Mouse (Mus musculus) neural tube, embryonic 12.5 days (tissue): Measurements from ENCODE around the gene Arhgef1. TPM values are rescaled to one million over a fixed set of nuclear protein-coding genes. Genes with fewer than 3 reads are reported as not detected.
A peak's percentile ranks its signal among the peaks of the same experiment; 100 is the strongest.

Source experiments
- ATAC-seq: fragments of 200-750 bp; cut with Nextera tagmentation; 2 replicates; pipeline ENCODE4 v1.8.0; 2017; ENCODE audit warnings: low read depth, mild to moderate bottlenecking, moderate TSS enrichment, moderate library complexity; ENCODE audit not compliant: low FRiP score
- H3K27ac ChIP-seq: fragments of 300-500 bp; sonication (generic); 2 replicates; pipeline ENCODE4 v1.5.1; 2016
- H3K27me3 ChIP-seq: fragments of 300-500 bp; sonication (generic); replicated peaks from 2 replicates; pipeline ENCODE4 v1.6.1; 2016; ENCODE audit warnings: mild to moderate bottlenecking
- H3K36me3 ChIP-seq: fragments of 300-500 bp; sonication (generic); 2 replicates; pipeline ENCODE4 v1.6.1; 2016; ENCODE audit warnings: mild to moderate bottlenecking
- H3K4me1 ChIP-seq: fragments of 300-500 bp; sonication (generic); 2 replicates; pipeline ENCODE4 v1.6.1; 2016
- H3K4me2 ChIP-seq: fragments of 300-500 bp; sonication (generic); replicated peaks from 2 replicates; pipeline ENCODE4 v1.6.1; 2016; ENCODE audit warnings: mild to moderate bottlenecking
- H3K4me3 ChIP-seq: fragments of 300-500 bp; sonication (generic); 2 replicates; pipeline ENCODE4 v1.5.1; 2016
- H3K9ac ChIP-seq: fragments of 300-500 bp; sonication (generic); 2 replicates; pipeline ENCODE4 v1.6.1; 2016; ENCODE audit warnings: mild to moderate bottlenecking
- H3K9me3 ChIP-seq: fragments of 300-500 bp; sonication (generic); 2 replicates; pipeline ENCODE4 v1.6.1; 2016; ENCODE audit warnings: mild to moderate bottlenecking
- WGBS: fragments of 180-500 bp; shearing (Covaris S2); methylation state at CpG from one replicate; pipeline ENCODE4 v1.1.7; 2016; 5-methylcytosine and 5-hydroxymethylcytosine counted together
- polyA plus RNA-seq: library from polyadenylated mRNA; unstranded; fragments of >200 nt; fragmentation: Nextera tagmentation; extraction: Ambion mirVana; gene quantifications from 2 replicates; pipeline ENCODE4 v1.2.1, GENCODE M21; 2016

Gene Arhgef1
- polyA plus RNA-seq, 1 experiment from 2014 or later: 89.5 TPM

GRCm38 (mm10) chr7:24882416-24883199 lies 20.1 kb upstream of the Arhgef1 start:
- H3K36me3 ChIP-seq: peaks cover 20% of the 10 kb centered on the region
- H3K4me1 ChIP-seq: peaks cover 23% of the 10 kb centered on the region
- H3K4me2 ChIP-seq: no peak overlapping the region
- 0 out of 2 replicates have a peak, but pooled peaks cover 3% of the 10 kb centered on the region for H3K27me3 ChIP-seq
- 93% methylated on average over 9 of the region's 9 CpGs for WGBS
- H3K9me3 ChIP-seq: no peaks in the 10 kb centered on the region
- H3K4me3 ChIP-seq: no peak overlapping the region
- H3K27ac ChIP-seq: no peak overlapping the region
- no peak overlapping the region for H3K9ac ChIP-seq
- ATAC-seq: no peak

DNA sequence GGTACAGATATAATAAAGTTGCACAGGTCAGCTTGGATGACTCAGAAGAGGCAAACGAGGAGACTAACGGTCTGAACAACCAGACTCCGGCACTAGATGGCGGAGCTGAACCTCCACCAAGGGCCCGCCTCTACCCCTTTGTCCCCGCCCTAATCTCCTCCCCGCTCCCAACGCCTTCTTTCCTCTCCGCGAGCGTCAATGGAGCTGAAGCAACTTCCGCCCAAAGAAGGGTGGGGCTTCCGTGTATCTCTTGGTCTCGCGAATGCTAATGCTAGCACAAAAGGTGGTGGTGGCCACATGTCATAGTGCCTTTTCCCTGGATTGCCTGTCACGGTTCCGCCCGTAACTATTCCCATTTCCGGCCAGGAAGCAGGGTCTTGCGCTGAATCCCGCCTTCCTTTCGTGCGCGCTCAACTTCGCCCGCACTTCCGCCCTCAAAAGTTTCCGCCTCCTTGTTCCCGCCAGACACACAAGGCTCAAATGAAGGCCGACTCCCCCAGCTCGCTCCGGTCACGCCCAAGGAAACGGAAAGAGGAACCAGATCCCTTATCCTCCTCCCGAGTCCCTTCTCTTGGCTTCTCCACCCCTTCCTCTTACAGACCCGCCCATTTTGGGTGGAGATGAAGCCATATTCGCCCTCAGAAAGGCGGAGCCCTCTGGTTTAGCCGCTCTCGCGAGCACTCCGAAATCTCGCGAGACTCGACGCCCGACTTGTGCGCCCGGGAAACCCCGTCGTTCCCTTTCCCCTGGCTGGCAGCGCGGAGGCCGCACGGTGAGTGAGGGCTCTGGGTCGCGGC lies 18.6 kb upstream of the Arhgef1 start, which contains the start of gene Rps19:
Gene Rps19, plus strand, starts transcription at position 476 of the 797 bp plus-strand sequence.
- 0 out of 2 replicates have a peak, but pooled peaks cover 3% of the 10 kb centered on the region for H3K27me3 ChIP-seq
- H3K4me3 ChIP-seq: peak within 1 kb of the TSS; percentile 98
- under 1% methylated on average over 57 of the region's 57 CpGs for WGBS
- peaks cover 23% of the 10 kb centered on the region for H3K4me1 ChIP-seq
- peak within 1 kb of the TSS; percentile 77 for H3K4me2 ChIP-seq
- peak within 1 kb of the TSS; percentile 100 for H3K9ac ChIP-seq
- peaks cover 35% of the 10 kb centered on the region for H3K36me3 ChIP-seq
- no peaks in the 10 kb centered on the region for H3K9me3 ChIP-seq
- H3K27ac ChIP-seq: peak within 1 kb of the TSS; percentile 72; the same call in 1 of the 2 replicates
- peak; percentile 92 for ATAC-seq

DNA sequence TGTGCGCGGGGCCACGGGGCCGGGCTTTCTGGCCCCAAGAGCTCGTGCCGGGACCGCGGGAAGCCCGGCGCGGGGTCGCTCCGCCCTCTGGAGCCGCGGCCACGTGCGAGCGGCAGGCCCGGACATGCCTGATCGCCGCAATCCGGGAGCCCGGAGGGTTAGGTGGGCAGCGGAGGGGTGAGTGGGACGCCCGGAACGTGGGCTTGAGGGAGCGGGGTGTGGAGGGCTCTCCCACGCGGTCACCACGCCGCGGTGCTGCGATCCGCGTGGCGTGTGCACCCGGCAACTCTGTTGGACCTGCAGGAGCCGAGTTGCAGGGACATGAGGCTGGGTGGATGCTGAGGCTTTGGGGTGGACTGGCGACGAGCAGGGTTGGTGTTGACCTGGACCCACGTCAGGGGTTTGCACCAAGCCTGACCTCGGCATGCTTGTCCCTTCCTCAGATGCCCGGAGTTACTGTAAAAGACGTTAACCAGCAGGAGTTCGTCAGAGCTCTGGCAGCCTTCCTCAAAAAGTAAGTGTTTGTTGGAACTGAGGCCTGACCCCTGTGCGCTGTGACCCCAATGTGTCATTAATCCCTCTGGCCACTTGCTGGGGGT lies 17.9 kb upstream of the Arhgef1 start:
- Histone ChIP-seq H3K27ac (no peak overlapping the region), H3K36me3 (peaks cover 42% of the 10 kb centered on the region), H3K4me2 (peak overlapping the region; percentile 77), H3K4me1 (peaks cover 23% of the 10 kb centered on the region), H3K9ac (peak overlapping the region; percentile 100), H3K27me3 (no peaks in the 10 kb centered on the region), H3K4me3 (peak overlapping the region; percentile 98), H3K9me3 (no peaks in the 10 kb centered on the region)
- ATAC-seq: peak; percentile 5
- WGBS: under 1% methylated on average over 47 of the region's 47 CpGs

- WGBS: 48% methylated on average over 12 of the region's 12 CpGs
- Histone ChIP-seq H3K27ac (no peak overlapping the region), H3K4me1 (peaks cover 23% of the 10 kb centered on the region), H3K9me3 (no peaks in the 10 kb centered on the region), H3K27me3 (no peaks in the 10 kb centered on the region), H3K4me3 (peak overlapping the region; percentile 98), H3K36me3 (peaks cover 48% of the 10 kb centered on the region), H3K9ac (peak overlapping the region; percentile 100), H3K4me2 (peak overlapping the region; percentile 77)
- ATAC-seq: no peak
These were observed 17.0 kb upstream of the Arhgef1 start for GRCm38 (mm10) chr7:24885468-24886307.

DNA sequence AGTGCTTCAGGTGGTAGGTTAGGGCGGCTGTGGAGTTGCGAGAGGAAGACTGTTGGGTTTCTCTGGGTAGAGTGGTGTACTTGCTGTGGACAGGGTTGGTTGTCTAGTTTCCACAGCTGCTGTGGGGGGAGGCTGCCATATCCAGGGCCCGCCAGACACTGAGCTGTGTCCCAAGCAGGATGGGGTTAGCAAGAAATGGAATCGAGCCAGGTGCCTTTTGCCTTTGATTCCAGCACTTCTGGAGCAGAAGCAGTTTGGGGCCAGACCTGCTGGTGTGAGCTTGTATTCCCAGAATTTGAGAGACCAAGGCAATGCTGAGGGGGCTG lies 16.4 kb upstream of the Arhgef1 start:
- H3K9me3 ChIP-seq: no peaks in the 10 kb centered on the region
- peak overlapping the region; percentile 77 for H3K4me2 ChIP-seq
- no peaks in the 10 kb centered on the region for H3K27me3 ChIP-seq
- H3K36me3 ChIP-seq: peaks cover 52% of the 10 kb centered on the region
- H3K9ac ChIP-seq: peak overlapping the region; percentile 100
- H3K27ac ChIP-seq: no peak overlapping the region
- ATAC-seq: no peak
- H3K4me3 ChIP-seq: peak overlapping the region; percentile 98; the same call in 1 of the 2 replicates
- H3K4me1 ChIP-seq: peaks cover 23% of the 10 kb centered on the region
- WGBS: 77% methylated on average over 4 of the region's 4 CpGs

DNA sequence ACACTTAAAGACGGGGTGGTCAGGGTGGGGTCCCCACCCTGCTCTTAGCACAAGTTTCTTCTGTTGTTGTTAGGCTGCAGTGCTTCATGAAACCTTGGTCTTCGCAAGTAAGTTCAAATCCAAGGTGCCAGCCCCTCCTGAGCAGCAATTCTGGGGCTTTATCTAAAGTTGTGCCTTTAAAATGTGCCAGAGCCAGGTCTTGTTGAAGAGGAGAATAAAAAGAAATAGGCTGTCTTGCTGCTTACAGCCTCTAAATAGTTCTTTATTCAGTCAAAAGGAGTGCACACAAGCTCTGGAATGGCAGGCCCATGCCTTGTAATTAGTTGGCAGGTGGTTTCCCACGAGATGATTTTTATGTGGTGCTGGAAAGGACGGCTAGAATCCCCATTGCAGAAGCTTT lies 15.6 kb upstream of the Arhgef1 start:
- 76% methylated on average over 4 of the region's 4 CpGs for WGBS
- Histone ChIP-seq H3K9me3 (no peaks in the 10 kb centered on the region), H3K4me1 (peaks cover 23% of the 10 kb centered on the region), H3K9ac (peak overlapping the region; percentile 100; the same call in 1 of the 2 replicates), H3K36me3 (peaks cover 59% of the 10 kb centered on the region), H3K27ac (no peak overlapping the region), H3K27me3 (no peaks in the 10 kb centered on the region), H3K4me3 (no peak overlapping the region), H3K4me2 (peak overlapping the region; percentile 77; the same call in 1 of the 2 replicates)
- ATAC-seq: no peak

DNA sequence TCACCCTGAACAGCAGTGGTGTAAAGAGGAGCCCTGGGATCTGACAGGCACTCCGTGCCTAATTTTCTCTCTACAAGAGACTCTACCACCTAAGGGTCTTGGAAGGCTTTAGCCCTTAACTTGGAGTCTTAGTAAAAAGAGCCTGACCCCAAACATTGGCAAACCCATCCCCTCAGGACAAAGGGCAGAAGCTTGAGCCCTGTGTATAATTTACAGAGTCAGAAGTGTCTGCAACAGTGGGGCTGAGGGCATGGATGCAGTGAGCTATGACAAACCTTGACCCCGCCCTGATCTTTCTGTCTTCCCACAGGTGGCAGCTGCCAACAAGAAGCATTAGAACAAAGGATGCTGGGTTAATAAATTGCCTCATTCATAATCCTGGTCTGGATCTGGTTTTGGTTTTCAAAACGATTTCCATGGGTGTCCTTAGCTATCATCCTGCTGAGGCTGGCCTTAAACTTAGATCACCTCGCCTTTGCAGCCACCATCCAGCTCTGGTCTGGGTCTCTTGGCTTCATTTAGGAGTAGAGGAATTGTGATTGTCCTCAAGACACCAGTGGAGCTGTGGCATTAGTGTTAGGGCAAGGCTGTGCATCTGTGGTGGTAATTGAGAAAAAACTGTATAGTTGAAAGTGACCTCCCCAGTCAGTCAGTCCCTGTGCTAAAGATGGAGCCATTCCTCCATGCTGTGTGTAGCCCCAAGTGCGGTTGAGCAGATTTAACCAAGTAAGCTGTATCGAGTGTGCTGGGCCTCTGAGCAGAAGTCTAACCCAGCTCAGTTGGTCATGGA lies 13.1 kb upstream of the Arhgef1 start:
- no peak for ATAC-seq
- H3K4me1 ChIP-seq: peaks cover 23% of the 10 kb centered on the region
- H3K9ac ChIP-seq: no peak overlapping the region
- H3K27ac ChIP-seq: no peak overlapping the region
- no peaks in the 10 kb centered on the region for H3K27me3 ChIP-seq
- peaks cover 59% of the 10 kb centered on the region for H3K36me3 ChIP-seq
- no peak overlapping the region for H3K4me2 ChIP-seq
- H3K9me3 ChIP-seq: no peaks in the 10 kb centered on the region
- WGBS: 85% methylated on average over 6 of the region's 6 CpGs
- no peak overlapping the region for H3K4me3 ChIP-seq

DNA sequence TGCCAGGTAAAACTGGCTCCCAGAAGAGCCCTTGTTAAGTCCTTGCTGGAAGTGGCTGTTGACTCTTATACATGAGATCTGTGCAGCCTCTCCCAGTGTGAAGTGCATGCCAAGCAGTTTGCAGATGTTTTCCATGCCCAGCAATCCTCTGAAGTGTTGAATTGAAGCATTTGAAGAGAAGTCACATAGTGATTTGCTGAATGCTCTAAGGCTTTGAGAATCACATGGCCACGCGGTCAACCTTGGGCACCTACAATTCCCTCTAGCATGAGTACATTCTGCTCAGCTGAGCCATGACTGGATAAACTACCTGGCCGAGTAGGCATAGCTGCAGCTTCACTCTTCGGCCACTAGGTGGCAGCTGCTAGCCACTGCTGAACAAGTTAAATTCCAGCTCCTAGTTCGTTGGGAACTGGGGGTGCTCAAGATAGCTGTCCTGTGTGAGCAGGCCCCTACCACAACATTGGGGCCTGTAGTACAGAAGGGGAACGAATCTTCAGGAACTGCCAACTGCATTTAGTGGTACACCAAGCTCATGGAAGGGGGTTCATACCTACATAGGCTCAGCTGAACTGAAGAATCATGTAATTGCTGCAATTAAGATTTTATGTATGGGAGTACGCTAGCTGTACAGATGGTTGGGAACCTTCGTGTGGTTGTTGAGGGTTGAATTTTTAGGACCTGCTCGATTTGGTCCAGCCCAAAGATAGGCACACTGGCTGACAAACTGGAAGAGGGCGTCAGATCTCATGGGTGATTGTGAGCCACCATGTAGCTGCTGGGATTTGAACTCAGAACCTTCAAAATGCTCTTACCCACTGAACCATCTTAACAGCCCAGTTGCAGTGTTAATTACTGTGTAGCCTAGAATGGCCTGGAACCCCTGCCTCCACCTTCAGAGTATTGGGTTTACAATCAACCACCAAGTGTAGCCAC lies 12.2 kb upstream of the Arhgef1 start:
- peaks cover 59% of the 10 kb centered on the region for H3K36me3 ChIP-seq
- ATAC-seq: no peak

GRCm38 (mm10) chr7:24891241-24892124 lies 11.2 kb upstream of the Arhgef1 start:
- H3K27ac ChIP-seq: no peak overlapping the region
- H3K4me3 ChIP-seq: no peak overlapping the region
- H3K4me2 ChIP-seq: no peak overlapping the region
- peaks cover 10% of the 10 kb centered on the region for H3K4me1 ChIP-seq
- H3K9ac ChIP-seq: no peak overlapping the region
- no peak for ATAC-seq
- no peaks in the 10 kb centered on the region for H3K27me3 ChIP-seq
- peaks cover 50% of the 10 kb centered on the region for H3K36me3 ChIP-seq
- WGBS: 74% methylated on average over 3 of the region's 3 CpGs
- H3K9me3 ChIP-seq: no peaks in the 10 kb centered on the region

More for the DNA sequence above, 12.2 kb upstream of the Arhgef1 start:
- Histone ChIP-seq H3K4me2 (no peak overlapping the region), H3K9me3 (no peaks in the 10 kb centered on the region), H3K4me1 (peaks cover 19% of the 10 kb centered on the region), H3K9ac (no peak overlapping the region), H3K27ac (no peak overlapping the region), H3K27me3 (no peaks in the 10 kb centered on the region), H3K4me3 (no peak overlapping the region)
- 31% methylated on average over 10 of the region's 10 CpGs for WGBS
